Comparison of ENCODE assay signal across 7 mouse cellular contexts in the genomic region with DNA sequence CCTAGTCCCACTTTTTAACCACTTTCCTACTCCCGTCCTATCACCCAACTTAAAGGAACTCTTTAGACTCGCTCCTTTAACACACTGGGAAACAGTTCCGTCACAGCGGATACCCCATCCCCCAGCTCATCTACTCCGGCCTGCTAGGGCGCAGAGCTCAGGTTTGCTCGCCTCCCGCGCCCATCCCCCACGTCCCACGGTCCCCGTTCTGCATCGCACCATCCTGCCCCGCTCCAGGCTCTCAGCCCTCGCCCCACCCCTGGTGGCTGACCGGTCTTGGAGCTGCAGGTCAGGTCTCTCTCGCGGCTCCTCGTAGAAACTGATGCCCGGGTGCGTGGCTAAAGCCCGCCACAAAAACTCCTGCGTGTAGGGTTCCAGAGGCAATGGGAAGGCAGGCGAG. TPM values are rescaled to one million over a fixed set of nuclear protein-coding genes. Genes with fewer than 3 reads are reported as not detected.
A peak's percentile ranks its signal among the peaks of the same experiment; 100 is the strongest.
DNase-seq lines count a peak whose midpoint lies in the region; ATAC-seq and TF ChIP-seq lines count a peak whose summit lies in the region.

No protein-coding gene starts in this region.

- WGBS in embryonic facial prominence, embryonic 12.5 days: 0% methylated on average over 24 of the region's 24 CpGs
- WGBS in heart, embryonic 14.5 days: under 1% methylated on average over 24 of the region's 24 CpGs
- WGBS in lung, embryonic 16.5 days: under 1% methylated on average over 24 of the region's 24 CpGs

- H3K36me3 ChIP-seq in ES-Bruce4 (ENCODE audit: control insufficient read depth, insufficient read depth, low read length, poor library complexity, severe bottlenecking): peaks cover 16% of the 10 kb centered on the region
- peaks cover 24% of the 10 kb centered on the region for H3K36me3 ChIP-seq in embryonic facial prominence, embryonic 12.5 days
- peaks cover 28% of the 10 kb centered on the region for H3K36me3 ChIP-seq in heart, embryonic 14.5 days (ENCODE audit: control insufficient read depth, insufficient read depth, low read length)
- H3K36me3 ChIP-seq in lung, embryonic 16.5 days (ENCODE audit: control insufficient read depth, insufficient read depth, low read length): peaks cover 15% of the 10 kb centered on the region

- peaks cover 5% of the 10 kb centered on the region; the same call in 1 of the 2 replicates for H3K9me3 ChIP-seq in ES-Bruce4 (replicated peaks; ENCODE audit: control insufficient read depth, insufficient read depth, low read length, poor library complexity, severe bottlenecking)
- no peaks in the 10 kb centered on the region for H3K9me3 ChIP-seq in embryonic facial prominence, embryonic 12.5 days
- no peaks in the 10 kb centered on the region for H3K9me3 ChIP-seq in heart, embryonic 14.5 days (ENCODE audit: control insufficient read depth, low read length)
- H3K9me3 ChIP-seq in lung, embryonic 16.5 days (ENCODE audit: control insufficient read depth, low read length): no peaks in the 10 kb centered on the region

- ATAC-seq in embryonic facial prominence, embryonic 12.5 days (ENCODE audit: insufficient number of reproducible peaks, insufficient read depth, low FRiP score, low TSS enrichment): peak; percentile 81
- ATAC-seq in heart, embryonic 14.5 days (ENCODE audit: insufficient number of reproducible peaks, insufficient read depth, low FRiP score, low read depth): peak; percentile 70
- peak; percentile 81 for ATAC-seq in lung, embryonic 16.5 days (ENCODE audit: low read depth)

- DNase-seq in CD4-positive, CD25-positive, alpha-beta regulatory T cell, adult 2 months (ENCODE audit: low read depth, low spot score): peak; percentile 74
- peak; percentile 78 to 89 for DNase-seq in kidney, postnatal 25 days
- DNase-seq in ovary, postnatal 14 days (ENCODE audit: low spot score): peak; percentile 61

- TF ChIP-seq CTCF in ES-Bruce4 (IDR thresholded peaks at IDR 0.05; ENCODE audit: low read depth, low read length): no peak

- TF ChIP-seq EP300 in ES-Bruce4 (IDR thresholded peaks at IDR 0.05; ENCODE audit: insufficient read depth, low read depth, low read length): no peak

- no peaks in the 10 kb centered on the region for H3K27me3 ChIP-seq in ES-Bruce4 (ENCODE audit: control insufficient read depth, insufficient read depth, low read length, poor library complexity, severe bottlenecking)
- H3K27me3 ChIP-seq in embryonic facial prominence, embryonic 12.5 days: no peaks in the 10 kb centered on the region
- no peaks in the 10 kb centered on the region for H3K27me3 ChIP-seq in heart, embryonic 14.5 days (ENCODE audit: control insufficient read depth, insufficient read depth, low read length)
- H3K27me3 ChIP-seq in lung, embryonic 16.5 days (ENCODE audit: control insufficient read depth, insufficient read depth, low read depth, low read length): no peaks in the 10 kb centered on the region

- H3K4me2 ChIP-seq in embryonic facial prominence, embryonic 12.5 days (replicated peaks): peak overlapping the region; percentile 68
- H3K4me2 ChIP-seq in heart, embryonic 14.5 days (ENCODE audit: low read length): peak overlapping the region; percentile 85
- H3K4me2 ChIP-seq in lung, embryonic 16.5 days (ENCODE audit: low read depth, low read length): peak overlapping the region; percentile 74

- H3K27ac ChIP-seq in ES-Bruce4 (ENCODE audit: insufficient read depth, low read length): no peak overlapping the region
- H3K27ac ChIP-seq in embryonic facial prominence, embryonic 12.5 days: peak overlapping the region; percentile 93
- peak overlapping the region; percentile 89 for H3K27ac ChIP-seq in heart, embryonic 14.5 days (replicated peaks in 1 of 2; ENCODE audit: control insufficient read depth in 1 of 2, insufficient read depth in 1 of 2, low read depth in 2 of 2, low read length in 2 of 2)
- peak overlapping the region; percentile 93 for H3K27ac ChIP-seq in lung, embryonic 16.5 days (ENCODE audit: low read length)

- peak overlapping the region; percentile 95 for H3K4me3 ChIP-seq in ES-Bruce4 (ENCODE audit: low read depth, low read length)
- peak overlapping the region; percentile 93 for H3K4me3 ChIP-seq in embryonic facial prominence, embryonic 12.5 days
- peak overlapping the region; percentile 72 to 92 for H3K4me3 ChIP-seq in heart, embryonic 14.5 days (ENCODE audit: control insufficient read depth in 1 of 2, insufficient read depth in 1 of 2, low read depth in 1 of 2, low read length in 2 of 2)
- H3K4me3 ChIP-seq in lung, embryonic 16.5 days (ENCODE audit: low read length): peak overlapping the region; percentile 90

- no peaks in the 10 kb centered on the region for H3K4me1 ChIP-seq in ES-Bruce4 (ENCODE audit: control insufficient read depth, insufficient read depth, low read length)
- H3K4me1 ChIP-seq in embryonic facial prominence, embryonic 12.5 days: peaks cover 30% of the 10 kb centered on the region
- peaks cover 15 to 31% of the 10 kb centered on the region in 2 experiments for H3K4me1 ChIP-seq in heart, embryonic 14.5 days (ENCODE audit: control insufficient read depth in 2 of 2, insufficient read depth in 2 of 2, low read length in 2 of 2)
- H3K4me1 ChIP-seq in lung, embryonic 16.5 days (replicated peaks; ENCODE audit: control insufficient read depth, insufficient read depth, low read length): peaks cover 23% of the 10 kb centered on the region

- H3K9ac ChIP-seq in ES-Bruce4 (ENCODE audit: low read depth, poor library complexity, severe bottlenecking): peak overlapping the region; percentile 87
- H3K9ac ChIP-seq in embryonic facial prominence, embryonic 12.5 days: peak overlapping the region; percentile 94
- H3K9ac ChIP-seq in heart, embryonic 14.5 days (ENCODE audit: low read length): peak overlapping the region; percentile 82
- H3K9ac ChIP-seq in lung, embryonic 16.5 days (ENCODE audit: low read length): peak overlapping the region; percentile 93

- no peak for TF ChIP-seq POLR2A in ES-Bruce4 (IDR thresholded peaks at IDR 0.05; ENCODE audit: insufficient read depth, low read length)

RNA-seq across cellular contexts. Expression of a gene that starts 0.4 kb away (rescaled TPM):
- 92.7 and 105 TPM in 2 replicates for polyA plus RNA-seq in ES-Bruce4 (2011; ENCODE audit: insufficient read depth, insufficient read length, low read depth, missing spikeins)
- polyA plus RNA-seq in embryonic facial prominence, embryonic 12.5 days (2016; fragmentation: Nextera tagmentation; extraction: Ambion mirVana): 47.5 and 47.6 TPM in 2 replicates
- polyA plus RNA-seq in heart, embryonic 14.5 days (2014; fragmentation: Nextera tagmentation; extraction: Ambion mirVana): 29.1 and 30.4 TPM in 2 replicates
- polyA plus RNA-seq in lung, embryonic 16.5 days (2015; fragmentation: Nextera tagmentation; extraction: Ambion mirVana): 29.5 and 30.5 TPM in 2 replicates

RNA-seq across cellular contexts. Expression of a gene that starts 0.5 kb away (rescaled TPM):
- 17.6 and 21.8 TPM in 2 replicates for polyA plus RNA-seq in ES-Bruce4 (2011; ENCODE audit: insufficient read depth, insufficient read length, low read depth, missing spikeins)
- 10.9 and 11.1 TPM in 2 replicates for polyA plus RNA-seq in embryonic facial prominence, embryonic 12.5 days (2016; fragmentation: Nextera tagmentation; extraction: Ambion mirVana)
- polyA plus RNA-seq in heart, embryonic 14.5 days (2014; fragmentation: Nextera tagmentation; extraction: Ambion mirVana): 7.9 and 8.6 TPM in 2 replicates
- polyA plus RNA-seq in lung, embryonic 16.5 days (2015; fragmentation: Nextera tagmentation; extraction: Ambion mirVana): 10.3 and 13.0 TPM in 2 replicates
